Mouse (Mus musculus): ENCODE data around the gene Orm1.

Gene Orm1

DNA sequence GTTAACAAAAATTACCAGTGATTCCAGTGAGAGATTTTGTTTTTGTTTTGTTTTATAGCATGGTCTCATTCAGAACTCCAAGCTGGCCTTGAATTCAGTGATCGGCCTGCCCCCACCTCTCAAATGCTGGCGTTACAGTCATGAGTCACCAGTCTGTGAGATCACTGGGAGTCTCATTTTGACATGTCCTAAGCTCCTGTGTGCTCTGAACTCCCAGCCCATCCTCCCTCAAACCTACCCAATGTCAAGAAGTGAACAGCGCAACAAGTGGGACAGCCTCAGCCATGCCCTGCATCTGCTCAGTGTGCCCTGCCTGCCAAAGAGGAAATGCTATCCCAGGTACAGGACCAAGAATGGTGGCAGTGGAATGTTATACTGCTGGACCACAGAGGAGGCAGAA is 40.9 kb downstream of the Orm1 start:
- ChIA-PET POLR2A (interaction anchor here in 1 of 4 experiments (1.6 kb wide), 1 partner anchor 20 kb away, joined by 3 read pairs; no protein-coding TSS in a partner anchor), CTCF (no interaction called here)

- ChIA-PET CTCF (interaction anchor here in 2 of 4 experiments (0.8 to 1.1 kb wide), 2 partner anchors 14 kb away, joined by 3 read pairs; no protein-coding TSS in a partner anchor), POLR2A (interaction anchor here in 1 of 4 experiments (1.6 kb wide), 1 partner anchor 20 kb away, joined by 3 read pairs; no protein-coding TSS in a partner anchor)
These were observed 41.4 kb downstream of the Orm1 start for GRCm38 (mm10) chr4:63385784-63386183.

GRCm38 (mm10) chr4:63388029-63388428 is 43.7 kb downstream of the Orm1 start:
- CTCF ChIA-PET = interaction anchor here in 2 of 4 experiments (1.0 to 1.6 kb wide), 2 partner anchors 19 to 20 kb away, joined by 3 read pairs; no protein-coding TSS in a partner anchor

DNA sequence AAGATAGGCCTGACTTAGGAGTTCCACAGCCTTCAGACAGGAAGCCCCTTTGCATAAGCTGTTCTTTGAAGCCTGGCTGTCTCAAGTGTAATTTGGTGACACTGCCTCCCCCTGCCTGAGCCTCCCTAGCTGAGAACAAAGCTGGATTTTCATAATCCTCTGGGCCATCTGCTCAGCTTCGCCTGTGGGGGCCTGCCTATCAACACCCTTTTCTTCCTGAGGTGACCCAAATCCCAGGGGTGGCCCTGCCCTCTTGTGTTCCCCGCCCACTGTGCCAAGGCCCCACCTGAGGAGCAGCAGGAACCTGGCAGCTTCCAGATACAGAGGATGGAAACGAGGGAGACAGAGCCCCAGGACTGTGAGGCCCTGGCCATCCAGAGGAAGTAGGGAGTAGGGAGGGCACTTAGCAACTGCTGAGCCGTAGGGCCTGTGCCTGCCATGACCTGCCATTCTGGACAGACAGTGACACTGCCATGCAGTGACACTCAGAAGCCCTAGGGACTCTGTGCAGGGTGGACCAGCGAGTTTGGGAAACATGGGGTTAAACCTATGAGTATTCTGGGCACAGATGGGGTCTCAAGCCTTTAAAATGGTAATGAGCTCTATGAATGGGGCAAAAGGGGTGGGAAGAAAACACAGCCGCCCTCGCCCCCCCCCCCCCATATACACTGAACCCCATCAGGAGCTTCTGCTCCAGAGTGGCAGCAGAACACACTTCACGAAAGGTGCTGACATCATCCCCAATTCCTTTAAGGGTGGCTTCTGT is 44.9 kb downstream of the Orm1 start:
- POLR2A ChIA-PET = interaction anchor here in 2 of 4 experiments (0.5 to 1.8 kb wide), 6 partner anchors 9 to 414 kb away, joined by 3 to 4 read pairs (median 3); partner anchors contain the start of gene Atp6v1g1 (in 1 of the 2)
- CTCF ChIA-PET = interaction anchor here in 3 of 4 experiments (0.6 to 1.6 kb wide), 7 partner anchors 12 to 446 kb away, joined by 3 to 8 read pairs (median 4); no protein-coding TSS in a partner anchor

More at GRCm38 (mm10) chr4:63388029-63388428, 43.7 kb downstream of the Orm1 start:
- POLR2A ChIA-PET = interaction anchor here in 1 of 4 experiments (1.5 kb wide), 1 partner anchor 11 kb away, joined by 4 read pairs; no protein-coding TSS in a partner anchor

DNA sequence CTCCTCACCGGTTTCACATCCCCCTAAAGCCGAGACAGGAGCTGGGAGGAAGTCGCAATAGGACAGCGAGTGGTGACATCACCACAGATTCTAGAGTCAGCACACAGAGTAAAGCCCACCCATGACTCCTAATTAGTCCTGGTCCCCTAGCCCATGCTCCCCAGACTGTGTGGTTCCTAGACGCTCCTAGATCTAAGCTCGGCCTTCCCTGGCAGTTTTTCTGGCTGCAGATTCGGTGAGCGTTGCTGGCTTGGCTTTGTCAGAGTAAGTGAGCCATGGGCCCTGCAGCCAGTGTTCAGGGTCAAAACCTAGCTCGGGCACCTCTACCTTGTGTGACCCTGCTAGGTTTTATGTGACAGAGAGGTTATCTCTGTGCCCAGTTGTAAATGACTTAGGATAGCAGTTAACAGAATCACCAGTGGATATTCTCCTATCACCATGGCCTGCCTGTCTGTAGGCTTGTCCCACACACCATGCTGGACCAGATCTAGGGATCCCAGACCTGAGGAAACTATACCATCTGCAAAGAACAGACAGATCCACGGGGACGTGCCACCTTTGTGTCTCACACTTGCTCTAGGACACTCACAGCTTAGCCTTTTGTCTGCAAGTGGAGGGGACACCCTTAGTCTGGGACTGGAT is 45.6 kb downstream of the Orm1 start:
- POLR2A ChIA-PET = interaction anchor here in 1 of 4 experiments (0.8 to 1.8 kb wide), 2 partner anchors 11 to 415 kb away, joined by 3 read pairs; no protein-coding TSS in a partner anchor
- CTCF ChIA-PET = interaction anchor here in 2 of 4 experiments (0.6 to 0.7 kb wide), 2 partner anchors 117 to 144 kb away, joined by 8 read pairs; no protein-coding TSS in a partner anchor

DNA sequence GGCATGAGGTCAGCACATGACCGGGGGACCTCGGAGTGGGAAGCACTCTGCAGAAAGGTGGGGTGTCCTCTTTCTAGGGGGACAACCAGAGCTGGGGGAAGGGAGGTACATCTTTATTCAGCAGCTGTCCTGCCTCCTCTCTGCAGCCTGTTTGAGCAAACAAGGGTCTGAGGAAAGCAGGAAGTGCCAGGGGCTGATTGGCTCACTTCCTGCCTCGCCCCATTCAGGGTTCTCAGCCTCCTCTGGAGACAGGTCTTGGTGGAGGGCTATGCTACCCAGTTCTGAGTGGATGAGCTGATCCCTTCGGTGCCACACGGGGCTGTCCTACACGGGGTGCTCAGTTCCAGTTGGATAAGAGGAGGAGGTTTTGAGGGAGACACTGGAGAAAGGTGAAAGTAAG is 47.0 kb downstream of the Orm1 start:
- CTCF ChIA-PET = no interaction called here
- POLR2A ChIA-PET = interaction anchor here in 1 of 4 experiments (0.5 to 0.6 kb wide), 2 partner anchors 168 to 268 kb away, joined by 3 read pairs; no protein-coding TSS in a partner anchor

Data from embryonic stem cell, embryonic (primary cell).